Mouse (Mus musculus) C2C12 (cell line): Measurements from ENCODE around the gene Gm7029. TPM values are rescaled to one million over a fixed set of nuclear protein-coding genes. Genes with fewer than 3 reads are reported as not detected.

Experiments used
- H3K27me3 ChIP-seq: one replicate; pipeline ENCODE4 v1.6.1; 2011; ENCODE audit not compliant: control insufficient read depth, insufficient read depth, insufficient read length
- H3K36me3 ChIP-seq: one replicate; pipeline ENCODE4 v1.6.1; 2011; ENCODE audit not compliant: control insufficient read depth, insufficient read depth
- H3K4me3 ChIP-seq: one replicate; pipeline ENCODE4 v1.5.1; 2011; ENCODE audit warnings: mild to moderate bottlenecking, control low read depth; ENCODE audit not compliant: poor library complexity, insufficient read depth, severe bottlenecking
- H3K79me2 ChIP-seq: one replicate; pipeline ENCODE4 v1.6.1; 2011; ENCODE audit not compliant: control insufficient read depth, insufficient read depth
- H3K79me3 ChIP-seq: one replicate; pipeline ENCODE4 v1.6.1; 2011; ENCODE audit warnings: low read depth, control low read depth
- H3ac ChIP-seq: one replicate; pipeline ENCODE3; 2011; ENCODE audit warnings: low read depth; ENCODE audit not compliant: control insufficient read depth, insufficient read length
- CEBPB ChIP-seq: IDR thresholded peaks from one replicate; pipeline ENCODE4 v1.6.1; 2011; ENCODE audit warnings: low read depth, mild to moderate bottlenecking, control low read depth, moderate library complexity
- CTCF ChIP-seq: IDR thresholded peaks from one replicate; pipeline ENCODE4 v1.5.1; 2011; ENCODE audit not compliant: control insufficient read depth, insufficient read depth, insufficient read length
- FOSL1 ChIP-seq: IDR thresholded peaks from one replicate; pipeline ENCODE4 v1.8.0; 2011; ENCODE audit warnings: mild to moderate bottlenecking, low read length; ENCODE audit not compliant: poor library complexity, insufficient read depth, severe bottlenecking
- MAX ChIP-seq: IDR thresholded peaks from one replicate; pipeline ENCODE4 v1.6.1; 2011; ENCODE audit warnings: mild to moderate bottlenecking, control low read depth
- MYOD1 ChIP-seq: IDR thresholded peaks from one replicate; pipeline ENCODE4 v1.6.1; 2011; ENCODE audit warnings: low read depth; ENCODE audit not compliant: control insufficient read depth, insufficient read length
- MYOG ChIP-seq: IDR thresholded peaks from one replicate; pipeline ENCODE4 v1.6.1; 2011; ENCODE audit not compliant: control insufficient read depth, insufficient read length; ENCODE audit errors: extremely low read depth
- USF1 ChIP-seq: IDR thresholded peaks from one replicate; pipeline ENCODE4 v1.6.1; 2011; ENCODE audit warnings: low read depth, mild to moderate bottlenecking, control low read depth, moderate library complexity
- microRNA-seq: library from miRNA; unstranded; fragments of <30 nt; microRNA quantifications from one replicate; pipeline ENCODE4, GENCODE M21; 2019; ENCODE audit warnings: borderline microRNAs expressed
- polyA plus RNA-seq: library from polyadenylated mRNA; unstranded; fragments of >200 nt; fragmentation: generic; extraction: Trizol; gene quantifications from one replicate; pipeline ENCODE4 v1.2.1, GENCODE M21; 2012; ENCODE audit warnings: missing spikeins

The Gm7029 gene
- polyA plus RNA-seq, 1 experiment: not detected

DNA sequence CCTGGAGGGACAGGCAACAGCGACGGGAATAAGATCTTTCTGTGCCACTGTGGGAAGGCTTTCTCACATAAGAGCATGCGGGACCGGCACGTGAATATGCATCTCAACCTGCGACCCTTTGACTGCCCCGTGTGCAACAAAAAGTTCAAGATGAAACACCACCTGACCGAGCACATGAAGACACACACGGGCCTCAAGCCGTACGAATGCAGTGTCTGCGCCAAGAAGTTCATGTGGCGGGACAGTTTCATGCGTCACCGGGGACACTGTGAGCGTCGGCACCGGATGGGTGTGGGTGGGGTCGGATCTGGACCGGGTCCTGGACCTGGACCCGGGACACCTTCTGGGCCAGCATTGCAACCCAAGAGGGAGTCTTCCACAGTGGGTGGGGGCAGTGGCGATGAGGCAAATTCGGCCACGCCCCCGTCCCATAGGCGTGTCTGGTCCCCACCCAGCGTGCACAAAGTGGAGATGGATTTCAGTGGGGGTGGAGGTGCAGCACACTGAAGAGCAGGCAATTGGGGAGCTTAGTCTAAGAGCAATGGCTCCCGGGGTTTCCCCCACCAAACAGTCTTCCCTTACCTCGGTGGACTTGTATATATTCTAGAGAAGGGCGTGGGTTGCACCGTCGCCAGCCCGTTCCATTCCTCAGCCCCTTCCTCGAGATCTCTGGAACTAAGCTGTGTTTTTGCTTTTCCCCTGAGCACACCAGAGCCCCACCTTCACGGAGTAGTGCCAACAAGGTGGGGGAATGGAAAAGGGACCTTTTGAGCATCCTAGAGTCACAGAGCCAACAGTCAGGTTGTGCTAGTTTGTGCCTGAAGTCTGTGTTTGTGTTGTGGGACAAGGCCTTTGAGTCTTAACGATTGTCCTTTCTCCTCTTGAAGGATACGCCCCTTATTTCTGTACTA is 44.9 kb downstream of the Gm7029 start:
- Histone ChIP-seq H3ac (no peak overlapping the region), H3K36me3 (peaks cover 29% of the 10 kb centered on the region), H3K79me2 (peaks cover 44% of the 10 kb centered on the region), H3K27me3 (no peaks in the 10 kb centered on the region), H3K4me3 (peak overlapping the region; percentile 93), H3K79me3 (peaks cover 2% of the 10 kb centered on the region)
- TF ChIP-seq FOSL1 (no peak), MAX (no peak), CEBPB (no peak), USF1 (no peak), CTCF (no peak), MYOD1 (no peak)

DNA sequence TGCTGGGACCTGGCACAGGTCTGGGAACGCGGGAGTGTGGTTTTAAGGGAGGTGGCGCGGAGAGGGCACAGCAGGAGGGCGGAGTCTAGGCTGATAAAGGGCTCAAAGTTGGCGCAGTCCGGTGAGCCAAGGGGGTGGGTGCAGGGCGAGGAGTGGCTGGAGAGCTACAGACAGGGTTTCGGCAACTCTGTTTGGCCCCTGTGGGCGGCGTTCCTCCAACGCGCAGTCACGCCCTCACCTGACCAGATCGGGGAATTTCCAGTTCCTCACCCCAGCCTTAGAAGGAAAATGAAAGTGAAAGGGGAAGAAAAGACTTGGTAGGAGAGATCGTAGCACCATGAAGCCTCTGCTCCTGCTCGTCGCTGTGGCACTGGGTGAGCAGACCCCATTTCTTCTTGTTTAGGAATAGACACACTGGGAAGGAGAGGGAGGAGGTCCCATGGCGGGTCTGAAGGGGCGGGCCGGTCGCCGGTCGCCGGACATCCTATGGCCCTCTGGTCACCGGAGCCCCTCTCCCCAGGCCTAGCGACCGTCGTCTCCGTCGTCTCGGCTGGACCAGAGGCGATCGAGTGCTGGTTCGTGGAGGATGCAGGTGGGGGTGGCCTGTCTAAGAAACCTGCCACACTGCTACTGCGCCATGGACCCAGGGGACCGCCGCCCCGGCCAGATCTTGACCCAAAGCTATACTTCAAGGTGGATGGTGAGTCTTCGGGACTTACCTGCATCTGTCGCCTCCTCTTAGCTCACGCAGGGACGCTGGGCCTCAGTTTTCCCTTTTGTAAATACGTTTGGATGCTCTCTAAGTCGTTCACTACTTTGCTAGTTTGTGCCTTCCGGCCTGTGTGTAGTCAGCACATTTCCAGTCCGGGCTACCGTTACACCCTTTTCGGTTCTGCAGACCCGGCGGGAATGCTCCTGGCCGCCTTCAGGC is 46.0 kb downstream of the Gm7029 start:
- peaks cover 19% of the 10 kb centered on the region for H3K36me3 ChIP-seq
- H3K4me3 ChIP-seq: peak overlapping the region; percentile 93
- TF ChIP-seq USF1 (peak; percentile 22), CEBPB (no peak), MAX (no peak), MYOD1 (no peak)
- peaks cover 39% of the 10 kb centered on the region for H3K79me2 ChIP-seq
- peaks cover 2% of the 10 kb centered on the region for H3K79me3 ChIP-seq
- H3K27me3 ChIP-seq: no peaks in the 10 kb centered on the region
- peak overlapping the region; percentile 68 for H3ac ChIP-seq

DNA sequence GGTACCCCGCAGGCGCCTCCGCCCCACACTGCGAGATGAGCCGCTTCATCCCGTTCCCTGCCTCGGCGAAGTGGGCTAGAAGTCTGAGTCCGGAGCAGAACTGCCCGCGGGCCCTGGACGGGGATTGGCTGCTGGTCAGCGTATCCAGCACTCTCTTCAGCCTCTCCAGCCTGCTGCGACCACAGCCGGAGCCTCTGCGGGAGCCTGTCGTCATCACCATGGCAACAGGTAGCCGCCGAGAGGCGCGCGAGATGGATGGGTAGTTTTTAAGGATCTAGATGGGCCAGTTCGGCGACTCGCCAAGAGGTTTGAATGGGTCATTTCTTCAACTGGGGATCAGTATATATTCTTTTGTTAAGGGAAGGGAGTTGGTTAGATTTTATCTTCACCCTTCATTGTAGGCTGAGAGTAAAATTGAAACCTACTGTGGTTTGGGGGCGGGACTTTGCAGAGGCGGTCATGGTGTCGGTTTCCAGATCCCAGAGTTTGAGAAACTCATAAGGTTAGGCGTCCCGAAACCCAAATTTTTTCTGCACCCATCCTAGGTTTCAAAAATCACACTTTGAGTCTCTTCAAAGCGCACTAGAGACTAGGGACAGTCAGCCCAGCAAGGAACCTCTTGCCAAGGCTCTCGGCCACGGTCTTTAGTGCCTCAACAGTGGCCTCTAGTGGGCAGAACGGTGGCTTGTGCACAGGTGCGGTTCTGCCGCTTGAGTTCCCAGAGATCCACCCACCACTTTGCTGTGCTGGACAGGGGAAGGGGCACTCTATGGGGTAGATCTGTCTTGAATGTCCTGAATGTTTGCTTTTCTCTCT is 46.9 kb downstream of the Gm7029 start:
- TF ChIP-seq USF1 (no peak), FOSL1 (no peak), CEBPB (no peak), MYOD1 (peak; percentile 47), MYOG (no peak), MAX (no peak), CTCF (peak; percentile 94)
- H3K27me3 ChIP-seq: no peaks in the 10 kb centered on the region
- peaks cover 39% of the 10 kb centered on the region for H3K79me2 ChIP-seq

DNA sequence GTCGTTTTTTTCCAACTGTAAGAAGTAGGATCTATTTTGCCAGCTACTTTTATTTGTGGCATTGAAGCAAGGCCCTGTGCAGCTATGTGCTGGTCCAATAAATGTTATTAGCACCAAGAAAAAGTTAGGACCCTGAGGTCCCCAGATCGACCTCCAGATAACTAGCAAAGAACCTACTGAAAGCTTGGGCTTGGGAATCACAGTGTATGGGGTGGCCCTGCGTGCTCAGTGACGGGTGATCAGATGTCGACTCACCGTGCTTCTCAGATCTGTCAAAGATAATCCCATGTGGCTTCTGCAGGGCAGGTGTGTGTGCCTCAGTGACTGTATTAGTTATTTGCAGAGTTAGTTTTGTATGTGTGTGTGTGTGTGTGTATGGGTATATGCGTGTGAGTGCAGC is 47.7 kb downstream of the Gm7029 start:
- Histone ChIP-seq H3K79me2 (peaks cover 37% of the 10 kb centered on the region), H3K27me3 (no peaks in the 10 kb centered on the region), H3K79me3 (peaks cover 3% of the 10 kb centered on the region), H3ac (no peak overlapping the region), H3K4me3 (no peak overlapping the region), H3K36me3 (peaks cover 23% of the 10 kb centered on the region)
- no peak for TF ChIP-seq FOSL1
- no peak for TF ChIP-seq CEBPB
- no peak for TF ChIP-seq MAX
- TF ChIP-seq USF1: no peak
- TF ChIP-seq MYOD1: no peak
- no peak for TF ChIP-seq MYOG

More for the DNA sequence above, 46.9 kb downstream of the Gm7029 start:
- H3K36me3 ChIP-seq: peaks cover 20% of the 10 kb centered on the region
- H3K4me3 ChIP-seq: peak overlapping the region; percentile 93
- peaks cover 3% of the 10 kb centered on the region for H3K79me3 ChIP-seq
- H3ac ChIP-seq: peak overlapping the region; percentile 68

Small RNA genes lying within 50 kb of the gene (microRNA-seq; reads per million reads assigned to microRNA genes)
- not detected for gene Gm27740

Other genes starting within 250 kb of the Gm7029 start
- 25.1 TPM for gene Zfp414, start 244.7 kb upstream of the Gm7029 start, polyA plus RNA-seq
- not detected for gene Pram1, start 235.8 kb upstream of the Gm7029 start, polyA plus RNA-seq
- 129 TPM for gene Hnrnpm, start 187.0 kb upstream of the Gm7029 start, polyA plus RNA-seq
- gene March2, start 155.2 kb upstream of the Gm7029 start, polyA plus RNA-seq: 30.9 TPM
- gene Rab11b, start 113.3 kb upstream of the Gm7029 start, polyA plus RNA-seq: 97.3 TPM
- 212 TPM for gene Angptl4, start 92.0 kb upstream of the Gm7029 start, polyA plus RNA-seq
- gene Kank3, start 63.3 kb upstream of the Gm7029 start, polyA plus RNA-seq: 5.0 TPM
- gene Rps28, start 49.3 kb upstream of the Gm7029 start, polyA plus RNA-seq: 8,619 TPM
- 493 TPM for gene Ndufa7, start 49.3 kb upstream of the Gm7029 start, polyA plus RNA-seq
- gene Cd320, start 30.7 kb upstream of the Gm7029 start, polyA plus RNA-seq: 77.8 TPM
- gene Kifc1, start 16.8 kb downstream of the Gm7029 start, polyA plus RNA-seq: 68.6 TPM
- not detected for gene Platr17, start 31.3 kb downstream of the Gm7029 start, polyA plus RNA-seq
- 19.3 TPM for gene Daxx, start 35.6 kb downstream of the Gm7029 start, polyA plus RNA-seq
- gene Tapbp, start 42.1 kb downstream of the Gm7029 start, polyA plus RNA-seq: 30.5 TPM
- 30.3 TPM for gene Zbtb22, start 42.1 kb downstream of the Gm7029 start, polyA plus RNA-seq
- gene Rgl2, start 55.7 kb downstream of the Gm7029 start, polyA plus RNA-seq: 31.7 TPM
- 130 TPM for gene Pfdn6, start 66.5 kb downstream of the Gm7029 start, polyA plus RNA-seq
- gene Wdr46, start 66.8 kb downstream of the Gm7029 start, polyA plus RNA-seq: 64.8 TPM
- 1.5 TPM for gene B3galt4, start 77.7 kb downstream of the Gm7029 start, polyA plus RNA-seq
- 24.4 TPM for gene Vps52, start 82.0 kb downstream of the Gm7029 start, polyA plus RNA-seq
- gene Rps18, start 82.2 kb downstream of the Gm7029 start, polyA plus RNA-seq: 517 TPM
- 19.0 TPM for gene H2-K1, start 126.5 kb downstream of the Gm7029 start, polyA plus RNA-seq
- 26.8 TPM for gene Ring1, start 150.8 kb downstream of the Gm7029 start, polyA plus RNA-seq
- gene H2-Ke6, start 154.2 kb downstream of the Gm7029 start, polyA plus RNA-seq: 17.6 TPM
- 175 TPM for gene Slc39a7, start 157.8 kb downstream of the Gm7029 start, polyA plus RNA-seq
- 39.0 TPM for gene Rxrb, start 158.0 kb downstream of the Gm7029 start, polyA plus RNA-seq
- 0.77 TPM for gene Col11a2, start 165.6 kb downstream of the Gm7029 start, polyA plus RNA-seq
- not detected for gene H2-Oa, start 218.5 kb downstream of the Gm7029 start, polyA plus RNA-seq
- 5.2 TPM for gene H2-DMa, start 245.7 kb downstream of the Gm7029 start, polyA plus RNA-seq
- gene Brd2, start 248.8 kb downstream of the Gm7029 start, polyA plus RNA-seq: 127 TPM